Mouse (Mus musculus) olfactory bulb, adult 2 months (tissue): Measurements from ENCODE around the gene Nxpe5.

Experiments
- CTCF ChIP-seq: fragments of 200-500 bp; IDR thresholded peaks from 2 replicates; pipeline ENCODE4 v1.5.1; 2012; ENCODE audit warnings: low read depth, mild to moderate bottlenecking, low read length, moderate library complexity; ENCODE audit not compliant: insufficient read depth
- POLR2A ChIP-seq: fragments of 200-500 bp; IDR thresholded peaks from 2 replicates; pipeline ENCODE4 v1.6.1; 2012; ENCODE audit warnings: mild to moderate bottlenecking, low read depth, low read length, moderate library complexity; ENCODE audit not compliant: insufficient read depth

- TF ChIP-seq CTCF (no peak), POLR2A (no peak)
These were observed 2.3 kb downstream of the Nxpe5 start for GRCm38 (mm10) chr5:138228026-138228425.
